Mouse (Mus musculus) gastrocnemius, postnatal 25 days (tissue): ENCODE data around the gene Tceal1. TPM values are rescaled to one million over a fixed set of nuclear protein-coding genes. Genes with fewer than 3 reads are reported as not detected.
A peak's percentile ranks its signal among the peaks of the same experiment; 100 is the strongest.
"Not testable (repeated sequence)": the region's sequence is repeated elsewhere in the genome, so short reads cannot be mapped to it uniquely, and the experiment has no call there.

ENCODE experiments used
- DNase-seq: peaks from one replicate; pipeline ENCODE4 v3.0.0; 2022
- long read RNA-seq, 2 experiments: library from polyadenylated mRNA; stranded (forward); transcript quantifications; one replicate each; pipeline ENCODE4 v2.0.0; 2021
- total RNA-seq, 2 experiments: library from RNA; stranded (reverse); gene quantifications; 1 replicate in 1 of 2; 2 replicates in 1 of 2; pipeline ENCODE4 v1.2.3; 2021

Gene Tceal1
- 1 to 10 TPM; 2.0 to 2.3 TPM for total RNA-seq
- long read RNA-seq, experiment 1, transcript Tceal1-201 (2 exons, 2,803 nt) = major isoform, 8 of 8 reads
- long read RNA-seq, experiment 1, partial matches to known transcripts = 0 of 8 reads
- long read RNA-seq, experiment 1, other reads (novel, unspliced or antisense) = 0 of 8 reads
- long read RNA-seq, experiment 2, transcript Tceal1-201 (2 exons, 2,803 nt) = major isoform, 11 of 13 reads
- long read RNA-seq, experiment 2, partial matches to known transcripts = 0 of 13 reads
- long read RNA-seq, experiment 2, other reads (novel, unspliced or antisense) = 2 of 13 reads

GRCm38 (mm10) chrX:136707446-136708167 lies at the start of gene Tceal1:
Gene Tceal1, plus strand, starts transcription at chrX:136707982.
- peak; percentile 28 for DNase-seq

- DNase-seq = no peak
Measured at GRCm38 (mm10) chrX:136666281-136666706, 41.5 kb upstream of the Tceal1 start.

DNA sequence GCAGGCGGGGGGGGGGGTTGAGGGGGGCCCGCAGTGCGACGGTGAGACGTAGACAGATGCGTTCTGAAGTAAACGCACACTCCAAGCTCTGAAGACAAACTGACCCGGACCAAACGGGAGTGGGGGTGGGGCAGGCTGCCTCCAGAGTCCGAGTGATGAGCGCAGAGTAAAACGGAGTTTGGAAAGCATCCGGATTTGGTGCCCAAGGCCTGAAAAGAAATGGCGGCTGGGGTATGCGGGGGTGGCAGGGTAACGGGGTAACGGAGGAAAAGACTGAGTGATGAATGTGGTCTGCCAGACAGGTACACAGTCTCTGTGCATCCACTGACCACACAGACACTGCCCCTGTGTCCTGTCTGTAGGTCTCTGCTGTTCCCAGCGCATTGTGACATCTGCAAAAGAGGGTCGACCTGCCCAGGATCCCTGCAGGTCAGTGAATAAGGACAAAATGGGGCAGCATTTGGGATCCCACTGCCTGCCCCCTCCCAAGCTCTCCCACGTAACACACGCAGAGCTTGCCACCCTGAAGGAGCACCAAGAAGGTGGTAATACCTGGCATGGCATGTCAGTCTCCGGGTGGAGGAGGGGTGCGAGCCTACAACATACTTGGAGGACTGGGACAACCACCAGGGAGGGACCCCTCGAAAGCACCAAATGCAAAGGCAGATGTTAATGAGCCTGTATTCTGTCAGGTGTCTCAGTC lies 40.9 kb upstream of the Tceal1 start:
- DNase-seq = not testable (repeated sequence)

- DNase-seq = no peak
Measured at GRCm38 (mm10) chrX:136668794-136669193, 39.0 kb upstream of the Tceal1 start.

DNA sequence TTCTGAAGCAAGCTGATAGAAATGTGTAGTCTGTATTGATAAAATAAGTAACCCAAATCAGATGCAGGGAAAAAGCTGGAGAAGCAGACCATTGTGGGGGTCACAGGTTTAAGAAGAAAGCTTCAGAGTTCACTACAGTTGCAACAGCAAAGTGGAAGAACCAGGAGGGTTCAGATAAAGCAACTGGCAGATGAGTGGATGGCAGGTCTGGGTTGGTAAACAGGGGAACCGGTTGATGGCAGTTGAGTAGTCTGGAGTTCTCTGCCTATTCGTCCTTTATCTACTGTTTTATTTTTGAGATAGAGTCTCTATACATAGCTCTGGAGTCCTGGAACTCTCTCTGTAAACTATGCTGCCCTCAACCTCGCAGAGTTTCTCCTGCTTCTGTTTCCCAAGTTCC lies 26.8 kb upstream of the Tceal1 start:
- no peak for DNase-seq

- DNase-seq = not testable (repeated sequence)
Measured at GRCm38 (mm10) chrX:136691606-136692293, 16.0 kb upstream of the Tceal1 start.

- DNase-seq = no peak
Measured at GRCm38 (mm10) chrX:136692294-136692675, 15.5 kb upstream of the Tceal1 start.

- DNase-seq = no peak
Measured at GRCm38 (mm10) chrX:136693196-136693595, 14.6 kb upstream of the Tceal1 start.

DNA sequence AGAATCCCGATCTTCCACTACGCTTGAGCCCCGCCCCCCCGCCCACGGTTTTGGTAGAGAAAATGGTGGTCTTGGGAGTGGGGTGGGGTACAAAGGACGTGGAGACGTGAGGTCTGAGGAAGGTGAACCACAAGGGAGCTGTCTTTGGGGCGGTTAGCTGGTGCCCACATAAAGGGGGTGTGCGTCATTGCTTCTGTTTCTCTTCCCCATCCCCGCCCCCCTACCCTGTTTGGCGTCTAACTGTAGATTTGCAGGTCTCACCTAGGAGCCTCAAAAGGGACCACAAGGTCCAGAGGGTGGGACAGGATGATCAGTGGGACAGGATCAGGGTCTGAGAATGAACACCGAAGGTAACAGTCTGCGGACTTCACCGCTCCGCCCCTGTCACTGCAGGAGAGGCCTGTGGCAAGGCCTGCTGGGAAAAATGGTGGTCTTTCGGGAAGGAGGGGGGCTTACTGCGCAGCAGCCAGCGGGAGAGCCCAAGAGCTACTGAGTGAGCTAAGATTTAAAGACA lies 443 bp downstream of the Tceal1 start:
- DNase-seq = peak; percentile 12

- no peak for DNase-seq
Measured at GRCm38 (mm10) chrX:136708782-136709181, 1.0 kb downstream of the Tceal1 start.

GRCm38 (mm10) chrX:136714742-136715474 lies 7.1 kb downstream of the Tceal1 start:
- DNase-seq = not testable (repeated sequence)

GRCm38 (mm10) chrX:136732016-136732415 lies 24.2 kb downstream of the Tceal1 start:
- DNase-seq = no peak

- DNase-seq = no peak
Measured at GRCm38 (mm10) chrX:136740087-136740790, 32.5 kb downstream of the Tceal1 start.

DNA sequence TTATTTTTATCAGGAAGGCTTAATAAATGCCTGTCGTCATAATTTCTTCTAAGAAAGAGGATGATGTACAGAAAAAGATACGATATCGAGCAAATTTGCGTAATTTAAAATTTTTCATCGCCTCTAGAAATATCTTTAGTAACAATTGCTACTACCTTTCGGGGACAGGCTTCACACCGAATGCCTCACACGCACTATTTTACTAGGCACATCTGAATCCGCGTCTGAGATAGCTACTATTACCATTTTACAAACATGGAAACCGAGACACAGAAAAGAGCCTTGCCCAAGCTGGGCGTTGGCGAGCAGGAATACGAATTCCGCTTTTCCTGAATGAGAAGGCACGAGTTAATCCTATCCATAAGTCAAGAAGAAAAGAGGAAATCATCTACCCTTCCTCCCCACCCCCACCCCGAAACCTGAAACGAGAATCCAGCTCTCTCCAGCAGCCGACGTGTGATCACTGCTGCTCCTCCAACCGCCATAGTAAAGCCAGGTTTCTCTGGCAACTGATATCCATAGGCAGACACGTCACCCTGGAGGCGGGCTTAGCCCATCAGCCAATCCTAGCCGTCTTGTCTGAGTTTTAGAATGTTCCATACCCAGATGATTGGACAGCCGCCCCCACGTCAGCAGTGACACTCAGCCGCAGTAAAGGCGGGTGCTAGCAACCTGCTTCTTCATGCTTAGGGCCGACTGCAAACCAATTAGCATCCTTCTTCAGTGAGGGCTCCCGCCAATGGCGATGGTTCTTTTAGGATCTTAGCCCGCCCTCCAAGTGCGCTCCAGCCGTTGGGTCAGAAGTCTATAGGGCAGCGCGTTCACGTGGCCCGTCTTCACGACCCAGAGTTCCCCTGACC lies 33.2 kb downstream of the Tceal1 start:
- peak; percentile 96 for DNase-seq

DNA sequence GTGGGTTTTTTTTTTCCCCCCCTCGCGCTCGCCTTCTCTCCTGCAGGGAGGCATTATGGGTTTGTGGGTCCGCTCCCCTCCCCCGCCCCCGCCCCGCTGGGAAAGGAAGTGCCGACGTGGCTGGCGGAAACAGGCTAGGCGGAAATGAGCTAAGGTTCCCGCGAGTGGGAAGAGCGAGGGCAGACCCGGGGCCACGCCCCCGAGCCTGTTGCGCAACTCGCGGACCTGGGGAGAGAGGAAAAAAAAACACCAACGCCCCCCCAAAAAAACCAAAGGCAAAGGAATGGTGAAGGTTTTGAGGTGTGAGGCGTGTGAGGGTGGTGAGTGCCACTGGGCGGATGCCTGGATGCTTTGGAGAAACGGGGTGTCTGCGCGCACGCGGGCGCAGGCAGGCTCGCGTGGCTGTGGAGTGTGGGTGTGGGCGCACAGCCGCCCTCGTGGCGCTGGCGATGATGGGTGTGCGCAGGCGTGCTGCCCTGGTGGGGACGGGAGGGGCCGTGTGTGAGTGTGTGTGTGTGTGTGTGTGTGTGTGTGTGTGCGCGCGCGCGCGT lies 33.9 kb downstream of the Tceal1 start:
- DNase-seq = peak; percentile 79

GRCm38 (mm10) chrX:136742241-136742640 lies 34.5 kb downstream of the Tceal1 start:
- no peak for DNase-seq

DNA sequence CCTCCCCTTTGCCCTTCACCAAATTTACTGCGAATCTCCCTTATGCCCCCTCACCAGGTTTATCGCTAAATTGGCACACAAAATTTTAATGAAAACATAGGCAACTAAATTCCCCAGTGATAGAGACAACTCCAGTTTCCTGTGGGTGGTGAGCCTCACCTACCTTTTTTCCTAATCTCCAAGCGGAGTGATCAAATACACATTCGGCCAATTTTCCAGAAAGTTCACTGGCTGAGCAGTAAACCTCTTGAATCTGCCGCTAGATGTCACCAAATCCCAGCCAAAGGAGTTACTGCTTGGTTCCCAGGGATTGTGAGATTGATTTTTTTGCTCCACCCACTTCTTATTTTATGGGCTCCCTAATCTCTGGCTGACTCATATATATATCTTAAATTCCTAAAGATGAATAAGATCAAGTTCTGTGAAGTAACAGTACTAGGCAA lies 34.9 kb downstream of the Tceal1 start:
- peak; percentile 24 for DNase-seq

DNA sequence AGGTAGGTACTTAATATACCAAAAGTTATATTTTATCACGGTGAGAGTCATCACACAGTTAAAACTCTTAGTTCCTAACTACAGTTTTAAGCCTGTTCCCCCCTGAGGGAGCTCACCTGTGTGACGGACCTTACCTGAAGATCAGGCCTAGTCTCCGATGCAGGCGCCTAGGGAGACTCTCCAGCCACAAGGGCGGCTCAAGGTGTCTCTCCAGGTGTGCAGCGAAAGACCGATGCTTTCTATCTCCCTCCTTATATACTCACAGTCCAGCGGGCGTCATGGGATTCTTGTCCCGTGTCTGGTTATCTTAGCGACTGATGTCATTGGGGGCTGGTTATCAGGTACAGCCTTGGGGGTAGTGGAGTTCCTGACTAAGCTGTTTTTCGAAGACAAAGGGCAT lies 35.7 kb downstream of the Tceal1 start, which contains the start of gene Morf4l2:
Gene Morf4l2 (minus strand): TSS at position 232 of the 400 bp plus-strand sequence.
- DNase-seq = no peak

GRCm38 (mm10) chrX:136744663-136745062 lies 36.9 kb downstream of the Tceal1 start:
- peak; percentile 10 for DNase-seq
